8 mouse cellular contexts compared by ENCODE assay signal in the genomic region with DNA sequence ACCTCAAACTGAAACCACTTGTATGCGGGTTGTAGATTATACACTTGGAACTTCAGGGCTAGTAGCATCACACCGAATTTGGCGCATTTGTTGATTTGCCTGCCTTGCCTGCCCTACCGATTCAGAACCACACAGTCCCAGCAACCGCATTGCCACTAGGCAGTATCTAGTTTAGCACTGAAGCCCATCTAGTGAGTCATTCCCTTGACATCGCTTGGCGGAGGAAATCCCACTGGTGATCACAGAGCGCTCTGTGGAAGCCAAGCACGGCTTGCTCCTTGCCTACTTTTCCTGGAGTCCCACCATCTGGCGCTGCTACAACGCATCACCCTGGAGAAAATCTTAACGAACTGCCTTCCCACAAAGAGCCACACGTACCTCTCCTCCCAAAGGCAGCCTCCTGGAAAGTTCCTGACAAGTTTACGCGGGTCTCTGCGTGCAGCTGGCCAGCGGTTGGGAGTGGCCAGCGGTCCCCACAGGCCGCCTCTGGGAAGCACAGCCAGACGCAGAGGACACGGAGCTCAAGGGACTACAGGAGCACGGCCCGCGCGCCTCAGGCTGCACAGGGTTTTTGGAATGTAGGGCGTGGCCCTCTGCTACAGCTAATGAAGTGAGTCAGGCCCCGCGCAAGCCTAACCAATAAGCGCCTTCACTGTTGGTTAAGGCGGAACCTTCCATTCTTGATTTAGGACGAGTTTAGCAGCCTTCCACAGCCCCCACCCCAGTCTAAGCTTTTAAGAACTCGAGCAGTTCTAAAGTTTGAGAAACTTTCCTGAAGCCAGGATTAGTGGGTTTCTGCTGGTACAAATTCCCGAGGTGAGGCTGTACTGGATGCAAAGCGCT.
DNase-seq lines count a peak whose midpoint lies in the region; ATAC-seq and TF ChIP-seq lines count a peak whose summit lies in the region.

No protein-coding gene starts in this region.

- intact Hi-C loops in heart, postnatal 36 days (cut with DNase I) = loop anchor here (5.0 kb wide), 2 partner anchors 112 to 177 kb away; partner anchors contain the start of gene Sgms1

- H3K27ac ChIP-seq in forebrain, embryonic 15.5 days (replicated peaks) = no peak overlapping the region; the same call in 1 of the 2 replicates

- no peaks in the 10 kb centered on the region for H3K27me3 ChIP-seq in G1E (ENCODE audit: insufficient read depth, low read length)
- no peaks in the 10 kb centered on the region for H3K27me3 ChIP-seq in forebrain, embryonic 15.5 days

- peaks cover 34% of the 10 kb centered on the region for H3K36me3 ChIP-seq in G1E (replicated peaks)
- no peaks in the 10 kb centered on the region for H3K36me3 ChIP-seq in forebrain, embryonic 15.5 days

- WGBS in forebrain, embryonic 15.5 days = 4% methylated on average over 34 of the region's 34 CpGs

- H3K9ac ChIP-seq in forebrain, embryonic 15.5 days (replicated peaks) = no peak overlapping the region

- H3K4me1 ChIP-seq in G1E (ENCODE audit: insufficient read depth, low read depth, low read length) = peaks cover 22% of the 10 kb centered on the region
- peaks cover 7% of the 10 kb centered on the region for H3K4me1 ChIP-seq in forebrain, embryonic 15.5 days

- peak; percentile 78 for DNase-seq in G1E (ENCODE audit: low spot score)
- DNase-seq in cerebellum, adult 11 months = peak; percentile 26
- peak; percentile 88 to 89 for DNase-seq in heart, postnatal 36 days
- DNase-seq in layer of hippocampus, adult 9-11 months = peak; percentile 49
- DNase-seq in lung, postnatal 10 days = peak; percentile 92
- peak; percentile 81 for DNase-seq in ovary, postnatal 36 days (ENCODE audit: low spot score)
- DNase-seq in thymus, postnatal 36 days = peak; percentile 67 to 74

- H3K4me2 ChIP-seq in forebrain, embryonic 15.5 days (replicated peaks) = peak overlapping the region; percentile 46

- no peak for TF ChIP-seq CTCF in G1E (IDR thresholded peaks at IDR 0.05; ENCODE audit: low read depth, low read length)

- H3K4me3 ChIP-seq in G1E (ENCODE audit: low read depth, low read length) = peak overlapping the region; percentile 74
- peak overlapping the region; percentile 31 for H3K4me3 ChIP-seq in forebrain, embryonic 15.5 days

- ATAC-seq in G1E (ENCODE audit: extremely low read depth, insufficient number of reproducible peaks, low FRiP score, poor library complexity, severe bottlenecking) = peak; percentile 94
- ATAC-seq in forebrain, embryonic 15.5 days (replicated peaks) = peak; percentile 87

- H3K9me3 ChIP-seq in G1E (replicated peaks) = no peaks in the 10 kb centered on the region
- no peaks in the 10 kb centered on the region for H3K9me3 ChIP-seq in forebrain, embryonic 15.5 days

Comparison
In these comparisons a context has a peak if more than half of its experiments do, and no peak if none do; other contexts are left out.
1. DNase-seq: peak in every context shown above with its lines; median percentile 92 in lung, postnatal 10 days; 88 in heart, postnatal 36 days; 81 in ovary, postnatal 36 days; 78 in G1E; 70 in thymus, postnatal 36 days; 49 in layer of hippocampus, adult 9-11 months; 26 in cerebellum, adult 11 months.